Mouse (Mus musculus): ENCODE results near the gene Hes6.

DNA sequence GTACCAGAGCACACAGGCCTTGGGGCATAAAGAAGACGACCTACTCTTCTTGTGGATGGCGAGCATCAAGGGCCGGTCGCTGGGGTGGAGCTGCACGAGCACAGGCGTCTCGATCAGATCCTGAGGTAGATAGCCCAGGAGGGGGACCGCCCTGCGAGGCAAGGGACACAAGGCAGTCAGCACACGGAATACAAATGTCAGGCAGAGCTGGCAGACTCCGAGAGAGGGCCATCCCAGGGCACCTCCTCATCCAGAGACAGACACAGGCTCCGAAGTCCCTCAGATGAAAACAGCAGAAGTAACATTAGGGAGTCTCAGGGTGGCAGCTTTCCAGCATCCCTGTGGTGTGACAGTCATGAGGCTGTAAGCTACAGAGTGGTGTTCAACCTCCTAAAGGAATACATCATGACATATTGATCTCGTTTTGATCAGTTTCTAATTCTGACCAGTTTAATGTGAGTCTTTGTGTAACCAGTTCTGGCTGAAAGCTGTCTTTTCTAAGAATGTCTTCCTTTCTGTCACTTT lies 21.8 kb upstream of the Hes6 start:
- TF ChIP-seq POLR2A (IDR thresholded peaks at IDR 0.05; ENCODE audit: borderline replicate concordance, extremely low read depth, low read depth, low read length) (no peak), CTCF (IDR thresholded peaks at IDR 0.05; ENCODE audit: insufficient read depth, low read length) (no peak)
